ENCODE assay signal across 9 mouse cellular contexts in the genomic region with DNA sequence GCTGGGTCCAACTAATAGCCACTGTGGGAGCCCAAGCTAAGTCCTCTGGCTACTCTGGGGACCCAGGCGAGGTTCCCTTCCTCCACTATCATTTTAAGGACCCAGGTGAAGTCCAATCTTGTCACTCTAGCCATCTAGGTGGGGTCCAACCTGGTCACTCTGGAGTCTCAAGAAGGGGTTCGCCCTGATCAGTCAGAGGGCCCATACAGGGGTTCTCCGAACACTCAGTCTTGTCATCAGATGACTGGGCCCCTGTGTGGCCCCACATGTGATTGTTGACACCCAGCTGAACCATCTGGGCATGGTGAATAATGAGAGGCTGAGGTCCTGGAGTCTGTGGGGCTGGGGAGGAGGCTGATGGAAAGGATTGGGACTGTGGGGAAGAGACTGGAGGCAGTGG. TPM values are rescaled to one million over a fixed set of nuclear protein-coding genes. Genes with fewer than 3 reads are reported as not detected.
DNase-seq lines count a peak whose midpoint lies in the region; ATAC-seq and TF ChIP-seq lines count a peak whose summit lies in the region.
"Had no signal": no experiment of that assay in that cellular context is flagged by ENCODE, and none has a peak within 500 bp of the region (broad histone marks: within the 10 kb centered on the region; RNA-seq: fewer than 3 reads in every experiment).

No protein-coding gene starts in this region.

- peaks cover 56% of the 10 kb centered on the region for H3K4me1 ChIP-seq in erythroblast, embryonic 14.5 days (ENCODE audit: control insufficient read depth)
- H3K4me1 ChIP-seq in E14TG2a.4 (replicated peaks; ENCODE audit: low read depth, low read length) = peaks cover 59% of the 10 kb centered on the region
- H3K4me1 ChIP-seq in heart, embryonic 15.5 days (replicated peaks) = peaks cover 26% of the 10 kb centered on the region
- H3K4me1 ChIP-seq in liver, embryonic 15.5 days (replicated peaks) = peaks cover 46% of the 10 kb centered on the region

- peak overlapping the region; percentile 69 for H3K4me2 ChIP-seq in heart, embryonic 15.5 days
- H3K4me2 ChIP-seq in liver, embryonic 15.5 days = peak overlapping the region; percentile 74

- peaks cover 54% of the 10 kb centered on the region for H3K36me3 ChIP-seq in erythroblast, embryonic 14.5 days (ENCODE audit: control insufficient read depth)
- H3K36me3 ChIP-seq in E14TG2a.4 (ENCODE audit: insufficient read depth, low read length) = peaks cover 50% of the 10 kb centered on the region
- peaks cover 25% of the 10 kb centered on the region for H3K36me3 ChIP-seq in heart, embryonic 15.5 days
- peaks cover 47% of the 10 kb centered on the region for H3K36me3 ChIP-seq in liver, embryonic 15.5 days (replicated peaks)

- H3K27ac ChIP-seq in heart, embryonic 15.5 days = peak overlapping the region; percentile 87
- peak overlapping the region; percentile 75 for H3K27ac ChIP-seq in liver, embryonic 15.5 days (replicated peaks)

- H3K9me3 ChIP-seq in erythroblast, embryonic 14.5 days (ENCODE audit: control insufficient read depth, low read length) = no peaks in the 10 kb centered on the region
- H3K9me3 ChIP-seq in E14TG2a.4 (ENCODE audit: low read length) = no peaks in the 10 kb centered on the region
- H3K9me3 ChIP-seq in heart, embryonic 15.5 days (replicated peaks) = no peaks in the 10 kb centered on the region
- H3K9me3 ChIP-seq in liver, embryonic 15.5 days (replicated peaks) = no peaks in the 10 kb centered on the region

- peak overlapping the region; percentile 59 for H3K4me3 ChIP-seq in erythroblast, embryonic 14.5 days (replicated peaks)
- H3K4me3 ChIP-seq in E14TG2a.4 (replicated peaks; ENCODE audit: low read length) = peak overlapping the region; percentile 60
- no peak overlapping the region for H3K4me3 ChIP-seq in heart, embryonic 15.5 days
- H3K4me3 ChIP-seq in liver, embryonic 15.5 days (replicated peaks) = peak overlapping the region; percentile 50

- WGBS in heart, embryonic 15.5 days = 78% methylated on average over 3 of the region's 3 CpGs
- WGBS in liver, embryonic 15.5 days (ENCODE audit: insufficient replicate concordance) = 55% methylated on average over 3 of the region's 3 CpGs

- no peak for TF ChIP-seq CTCF in E14TG2a.4 (conservative IDR thresholded peaks at IDR 0.05; ENCODE audit: low read length)

- no peak overlapping the region for H3K9ac ChIP-seq in heart, embryonic 15.5 days
- H3K9ac ChIP-seq in liver, embryonic 15.5 days = peak overlapping the region; percentile 51

- ATAC-seq in erythroblast, adult 5-6 weeks (replicated peaks; ENCODE audit: low FRiP score, poor library complexity, severe bottlenecking) = no peak
- no peak for ATAC-seq in heart, embryonic 15.5 days (replicated peaks; ENCODE audit: insufficient number of reproducible peaks, insufficient read depth, low FRiP score, low read depth)
- no peak for ATAC-seq in liver, embryonic 15.5 days (ENCODE audit: insufficient read depth)

- no peaks in the 10 kb centered on the region for H3K27me3 ChIP-seq in erythroblast, embryonic 14.5 days (ENCODE audit: control insufficient read depth)
- H3K27me3 ChIP-seq in E14TG2a.4 (ENCODE audit: insufficient read depth, low read length) = no peaks in the 10 kb centered on the region
- H3K27me3 ChIP-seq in heart, embryonic 15.5 days = no peaks in the 10 kb centered on the region
- H3K27me3 ChIP-seq in liver, embryonic 15.5 days = no peaks in the 10 kb centered on the region

- DNase-seq in adrenal gland, adult (ENCODE audit: inconsistent age in 2 of 2, low spot score in 1 of 2) = no peak
- DNase-seq in adipocyte (ENCODE audit: low spot score) = no peak
- no peak for DNase-seq in layer of hippocampus, postnatal 36 days

RNA-seq across cellular contexts. Expression of a gene that starts 6.8 kb away (rescaled TPM):
- 0.90 and 0.96 TPM in 2 replicates for polyA plus RNA-seq in erythroblast, embryonic 14.5 days (2012)
- total RNA-seq in erythroblast, adult 5-6 weeks (2015; ENCODE audit: low replicate concordance) = 2.5 and 5.0 TPM in 2 replicates
- 1.3 and 2.8 TPM in 2 replicates for total RNA-seq in erythroblast, adult 5-6 weeks (2017; ENCODE audit: low replicate concordance)
- polyA plus RNA-seq in heart, embryonic 15.5 days (2015; fragmentation: Nextera tagmentation; extraction: Ambion mirVana) = 6.9 and 8.3 TPM in 2 replicates
- 3.2 and 3.7 TPM in 2 replicates for polyA plus RNA-seq in liver, embryonic 15.5 days (2015; fragmentation: Nextera tagmentation; extraction: Ambion mirVana)
- 1 to 10 TPM; 6.1 to 6.7 TPM for total RNA-seq in layer of hippocampus, postnatal 36 days (2021)

RNA-seq across cellular contexts. Expression of a gene that starts 13.1 kb away (rescaled TPM):
- 0.64 and 0.80 TPM in 2 replicates for polyA plus RNA-seq in erythroblast, embryonic 14.5 days (2012)
- 2.7 TPM in 2 replicates for total RNA-seq in erythroblast, adult 5-6 weeks (2015; ENCODE audit: low replicate concordance)
- total RNA-seq in erythroblast, adult 5-6 weeks (2017; ENCODE audit: low replicate concordance) = 4.9 and 5.3 TPM in 2 replicates
- 19.4 and 22.5 TPM in 2 replicates for polyA plus RNA-seq in heart, embryonic 15.5 days (2015; fragmentation: Nextera tagmentation; extraction: Ambion mirVana)
- 5.7 and 6.4 TPM in 2 replicates for polyA plus RNA-seq in liver, embryonic 15.5 days (2015; fragmentation: Nextera tagmentation; extraction: Ambion mirVana)
- total RNA-seq in layer of hippocampus, postnatal 36 days (2021) = 10 to 100 TPM; 34.3 to 35.7 TPM

RNA-seq across cellular contexts. Expression of a gene that starts 22.9 kb away (rescaled TPM):
- 0.86 and 1.3 TPM in 2 replicates for polyA plus RNA-seq in erythroblast, embryonic 14.5 days (2012)
- 3.1 and 4.0 TPM in 2 replicates for total RNA-seq in erythroblast, adult 5-6 weeks (2015; ENCODE audit: low replicate concordance)
- 5.4 and 5.9 TPM in 2 replicates for total RNA-seq in erythroblast, adult 5-6 weeks (2017; ENCODE audit: low replicate concordance)
- 61.1 and 78.3 TPM in 2 replicates for polyA plus RNA-seq in heart, embryonic 15.5 days (2015; fragmentation: Nextera tagmentation; extraction: Ambion mirVana)
- polyA plus RNA-seq in liver, embryonic 15.5 days (2015; fragmentation: Nextera tagmentation; extraction: Ambion mirVana) = 33.3 and 36.0 TPM in 2 replicates
- total RNA-seq in layer of hippocampus, postnatal 36 days (2021) = 10 to 100 TPM; 10.9 to 15.0 TPM

RNA-seq across cellular contexts. Expression of a gene that starts 30.3 kb away (rescaled TPM):
- polyA plus RNA-seq in erythroblast, embryonic 14.5 days (2012) = not detected in 2 replicates
- not detected in 2 replicates for total RNA-seq in erythroblast, adult 5-6 weeks (2015; ENCODE audit: low replicate concordance)
- total RNA-seq in erythroblast, adult 5-6 weeks (2017; ENCODE audit: low replicate concordance) = not detected in 2 replicates
- 0.13 TPM in 1 of 2 replicates, not detected in the other for polyA plus RNA-seq in heart, embryonic 15.5 days (2015; fragmentation: Nextera tagmentation; extraction: Ambion mirVana)
- polyA plus RNA-seq in liver, embryonic 15.5 days (2015; fragmentation: Nextera tagmentation; extraction: Ambion mirVana) = not detected in 2 replicates
- total RNA-seq in layer of hippocampus, postnatal 36 days (2021) = not detected
- total RNA-seq: left cerebral cortex, postnatal 14 days had no signal

RNA-seq across cellular contexts. Expression of a gene that starts 33.4 kb away (rescaled TPM):
- 30.4 and 30.5 TPM in 2 replicates for polyA plus RNA-seq in erythroblast, embryonic 14.5 days (2012)
- total RNA-seq in erythroblast, adult 5-6 weeks (2015; ENCODE audit: low replicate concordance) = 34.4 and 53.7 TPM in 2 replicates
- total RNA-seq in erythroblast, adult 5-6 weeks (2017; ENCODE audit: low replicate concordance) = 66.2 and 103 TPM in 2 replicates
- polyA plus RNA-seq in heart, embryonic 15.5 days (2015; fragmentation: Nextera tagmentation; extraction: Ambion mirVana) = 51.3 and 83.9 TPM in 2 replicates
- polyA plus RNA-seq in liver, embryonic 15.5 days (2015; fragmentation: Nextera tagmentation; extraction: Ambion mirVana) = 96.8 and 109 TPM in 2 replicates
- 1 to 10 TPM; 1.2 to 1.3 TPM for total RNA-seq in layer of hippocampus, postnatal 36 days (2021)

Comparison
In these comparisons a context has a peak if more than half of its experiments do, and no peak if none do; other contexts are left out.
1. RNA of a gene that starts 22.9 kb away (polyA plus RNA-seq): 61.1 to 78.3 TPM in heart, embryonic 15.5 days and 33.3 to 36.0 TPM in liver, embryonic 15.5 days; 0.86 to 1.3 TPM in erythroblast, embryonic 14.5 days; every median in the first group is over 10 times any median in the second.